Mouse (Mus musculus): ENCODE measurements around the gene Gm11549. TPM values are rescaled to one million over a fixed set of nuclear protein-coding genes. Genes with fewer than 3 reads are reported as not detected.

Gene Gm11549
- polyA plus RNA-seq, 1 experiment from 2014 or later = 0.67 TPM

DNA sequence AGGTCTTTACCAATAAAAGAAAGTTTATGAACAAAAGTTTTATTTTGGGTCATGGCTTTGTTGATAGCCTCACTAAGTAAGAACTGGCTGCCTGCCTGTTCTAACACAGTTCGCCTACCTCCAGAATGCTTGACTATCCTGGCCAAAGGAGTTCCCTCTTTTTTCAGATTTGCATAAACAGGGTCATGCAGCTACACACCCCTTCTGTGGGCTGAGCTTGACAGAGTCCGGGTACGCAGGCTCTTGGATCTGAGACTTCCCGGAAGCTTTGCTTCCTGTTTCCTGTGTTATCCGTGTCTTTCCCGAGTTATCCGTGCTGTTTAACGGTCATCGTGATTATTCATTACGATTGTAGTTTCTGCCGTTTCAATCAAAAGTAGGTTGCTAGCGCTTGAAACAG, 14.4 kb upstream of the Gm11549 start:
- WGBS = 91% methylated on average over 12 of the region's 12 CpGs
- H3K4me1 ChIP-seq = peaks cover 15% of the 10 kb centered on the region
- no peak overlapping the region for H3K4me3 ChIP-seq
- no peaks in the 10 kb centered on the region for H3K36me3 ChIP-seq
- DNase-seq (ENCODE audit: low spot score) = no peak
- no peak overlapping the region for H3K27ac ChIP-seq (replicated peaks)
- no peaks in the 10 kb centered on the region for H3K9me3 ChIP-seq (replicated peaks)
- peaks cover 13% of the 10 kb centered on the region for H3K27me3 ChIP-seq (ENCODE audit: low read depth, poor library complexity, severe bottlenecking)

DNA sequence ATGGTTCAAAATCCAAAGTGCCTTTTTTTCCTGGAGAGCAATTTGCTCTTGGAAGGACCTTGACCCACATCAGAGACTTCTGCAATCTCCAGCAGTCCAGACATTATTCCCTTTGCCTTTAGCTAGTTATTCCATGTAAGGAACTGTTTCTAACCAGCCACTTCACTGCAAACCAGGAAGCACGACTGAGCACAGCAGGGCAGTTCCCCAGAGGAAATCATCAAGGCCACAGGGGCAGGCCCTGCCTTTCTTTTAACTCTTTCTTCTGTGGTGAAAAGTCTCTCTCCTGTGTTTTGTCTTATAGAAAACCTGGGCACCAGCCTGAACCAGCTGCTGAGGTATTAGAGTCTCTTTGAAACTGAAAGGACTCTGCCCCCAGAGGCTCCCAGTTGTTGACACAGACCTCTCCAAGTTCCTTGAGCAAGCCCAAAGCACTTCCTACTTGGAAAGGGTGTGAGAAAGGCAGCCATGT, 11.6 kb upstream of the Gm11549 start:
- no peak overlapping the region; the same call in 1 of the 2 replicates for H3K27ac ChIP-seq (replicated peaks)
- no peak for DNase-seq (ENCODE audit: low spot score)
- WGBS = 0% methylated on average over 1 of the region's 1 CpGs
- H3K9me3 ChIP-seq (replicated peaks) = no peaks in the 10 kb centered on the region
- peaks cover 22% of the 10 kb centered on the region for H3K27me3 ChIP-seq (ENCODE audit: low read depth, poor library complexity, severe bottlenecking)
- no peaks in the 10 kb centered on the region for H3K36me3 ChIP-seq
- peaks cover 15% of the 10 kb centered on the region for H3K4me1 ChIP-seq
- H3K4me3 ChIP-seq = no peak overlapping the region

DNA sequence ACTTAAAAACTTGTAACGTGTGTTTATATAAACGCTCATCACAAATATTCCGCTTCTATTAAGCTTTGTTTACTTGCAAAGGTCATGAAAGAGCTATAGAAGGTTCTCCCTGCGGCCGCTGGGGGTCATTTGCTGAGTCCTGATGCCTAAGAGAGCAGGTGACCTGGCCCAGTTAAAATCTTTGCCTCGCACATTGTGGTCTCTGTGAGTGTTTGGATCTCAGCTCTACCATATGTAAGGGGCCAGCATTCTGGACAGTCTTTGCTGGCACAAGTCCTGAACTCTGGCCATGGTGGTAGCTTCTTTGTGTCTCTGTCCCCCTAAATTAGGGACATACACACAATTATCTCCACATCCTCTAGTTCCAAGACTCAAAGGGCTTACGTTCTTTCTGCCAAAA, 11.1 kb upstream of the Gm11549 start:
- H3K27me3 ChIP-seq (ENCODE audit: low read depth, poor library complexity, severe bottlenecking) = peaks cover 22% of the 10 kb centered on the region
- 42% methylated on average over 7 of the region's 7 CpGs for WGBS
- no peak overlapping the region; the same call in 1 of the 2 replicates for H3K27ac ChIP-seq (replicated peaks)
- DNase-seq (ENCODE audit: low spot score) = no peak
- no peaks in the 10 kb centered on the region for H3K36me3 ChIP-seq
- peaks cover 15% of the 10 kb centered on the region for H3K4me1 ChIP-seq
- no peak overlapping the region for H3K4me3 ChIP-seq
- no peaks in the 10 kb centered on the region for H3K9me3 ChIP-seq (replicated peaks)

DNA sequence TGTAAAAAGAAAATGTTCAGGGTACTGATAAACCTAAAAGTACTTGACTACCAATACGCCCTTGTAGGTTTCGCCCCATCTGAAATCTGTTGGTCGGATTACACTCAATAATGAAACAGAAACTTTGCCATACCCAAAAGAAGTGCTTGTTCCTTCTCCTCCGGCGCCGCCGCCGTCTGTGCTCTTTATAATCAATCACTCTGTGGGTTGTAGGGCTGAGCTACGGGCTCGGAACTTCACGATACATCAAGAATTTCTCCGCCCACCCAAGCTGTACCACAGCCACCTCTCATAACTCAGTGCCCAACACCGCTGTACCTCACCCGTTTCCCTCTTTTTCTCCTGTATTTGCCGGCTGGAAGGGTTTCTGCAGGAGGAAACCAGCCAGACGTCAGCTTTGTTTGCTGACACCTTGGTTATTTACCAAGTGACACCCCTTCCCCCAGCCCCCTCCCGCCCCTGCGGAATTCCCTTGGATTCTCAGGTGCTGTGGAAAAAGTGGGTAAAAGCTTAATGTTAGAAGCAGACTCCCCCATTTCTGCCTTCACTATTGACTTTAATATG, 10.4 kb upstream of the Gm11549 start:
- WGBS = 23% methylated on average over 18 of the region's 18 CpGs
- no peak for DNase-seq (ENCODE audit: low spot score)
- Histone ChIP-seq H3K27me3 (ENCODE audit: low read depth, poor library complexity, severe bottlenecking) (peaks cover 22% of the 10 kb centered on the region), H3K4me3 (peak overlapping the region; percentile 34), H3K27ac (replicated peaks) (no peak overlapping the region), H3K36me3 (no peaks in the 10 kb centered on the region), H3K9me3 (replicated peaks) (no peaks in the 10 kb centered on the region), H3K4me1 (peaks cover 15% of the 10 kb centered on the region)

DNA sequence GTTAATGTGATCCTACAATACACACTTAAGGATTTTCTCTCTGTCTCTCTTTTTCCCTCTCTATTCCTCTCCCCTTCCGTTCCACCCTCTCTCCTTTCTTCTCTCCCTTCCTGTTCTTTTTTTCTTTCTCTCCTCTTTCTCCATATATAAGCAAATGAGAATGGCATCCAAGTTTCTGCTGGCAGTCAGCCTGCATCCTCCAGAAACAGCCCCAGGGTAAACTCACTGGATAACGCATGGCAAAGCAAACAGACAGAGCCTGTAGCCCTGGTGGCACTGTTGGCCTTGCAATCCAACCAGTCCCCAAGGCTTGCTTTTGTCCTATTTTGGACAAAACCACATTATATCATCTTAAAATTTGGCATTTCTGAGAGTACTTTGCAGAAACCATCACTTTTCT, 9.6 kb upstream of the Gm11549 start:
- Histone ChIP-seq H3K27ac (replicated peaks) (no peak overlapping the region), H3K4me3 (no peak overlapping the region), H3K9me3 (replicated peaks) (no peaks in the 10 kb centered on the region), H3K36me3 (no peaks in the 10 kb centered on the region), H3K4me1 (peaks cover 15% of the 10 kb centered on the region), H3K27me3 (ENCODE audit: low read depth, poor library complexity, severe bottlenecking) (peaks cover 22% of the 10 kb centered on the region)
- DNase-seq (ENCODE audit: low spot score) = no peak
- WGBS = 47% methylated on average over 2 of the region's 2 CpGs

DNA sequence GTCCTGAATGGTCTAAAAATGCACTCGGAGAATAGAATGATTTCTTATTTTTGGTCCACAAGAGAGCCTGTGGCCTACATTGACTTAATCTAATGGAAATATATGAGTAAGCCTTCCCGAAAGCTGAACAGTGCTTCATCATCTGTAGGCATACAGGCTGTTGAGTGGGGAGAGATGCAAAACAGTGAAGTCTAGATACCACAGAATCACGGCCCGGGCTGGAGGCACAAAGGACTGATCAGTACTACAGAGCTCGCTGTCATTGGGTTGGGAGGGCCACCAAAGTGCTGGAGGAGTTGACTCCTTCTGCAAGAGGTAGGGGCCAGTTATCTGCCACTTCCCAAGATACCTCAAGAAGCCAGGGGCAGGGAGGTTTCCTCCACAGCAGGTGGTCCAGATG, 9.2 kb upstream of the Gm11549 start:
- peaks cover 15% of the 10 kb centered on the region for H3K4me1 ChIP-seq
- H3K27me3 ChIP-seq (ENCODE audit: low read depth, poor library complexity, severe bottlenecking) = peaks cover 22% of the 10 kb centered on the region
- no peaks in the 10 kb centered on the region for H3K9me3 ChIP-seq (replicated peaks)
- no peak overlapping the region for H3K27ac ChIP-seq (replicated peaks)
- no peak for DNase-seq (ENCODE audit: low spot score)
- no peak overlapping the region for H3K4me3 ChIP-seq
- 67% methylated on average over 5 of the region's 5 CpGs for WGBS
- no peaks in the 10 kb centered on the region for H3K36me3 ChIP-seq

DNA sequence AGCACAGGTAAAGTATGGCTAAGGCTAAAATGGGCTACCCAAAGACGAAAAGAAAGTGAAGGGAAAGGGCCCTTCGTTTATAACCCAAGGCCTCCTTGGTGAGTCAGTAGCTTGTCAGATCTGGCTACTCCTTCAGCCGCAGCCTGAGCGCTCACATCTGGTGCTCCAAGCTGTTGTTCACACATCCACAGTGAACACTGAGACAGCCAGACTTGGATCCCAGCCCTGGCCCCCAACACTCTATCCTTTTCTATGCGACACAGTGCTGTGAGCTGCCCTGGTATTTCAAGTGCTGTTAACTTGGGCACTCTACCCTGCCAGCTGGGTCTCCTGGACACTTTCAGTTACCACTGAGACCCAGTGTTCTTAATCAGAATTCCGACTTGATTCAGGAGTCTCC, 8.7 kb upstream of the Gm11549 start:
- no peaks in the 10 kb centered on the region for H3K9me3 ChIP-seq (replicated peaks)
- 89% methylated on average over 6 of the region's 6 CpGs for WGBS
- no peak for DNase-seq (ENCODE audit: low spot score)

DNA sequence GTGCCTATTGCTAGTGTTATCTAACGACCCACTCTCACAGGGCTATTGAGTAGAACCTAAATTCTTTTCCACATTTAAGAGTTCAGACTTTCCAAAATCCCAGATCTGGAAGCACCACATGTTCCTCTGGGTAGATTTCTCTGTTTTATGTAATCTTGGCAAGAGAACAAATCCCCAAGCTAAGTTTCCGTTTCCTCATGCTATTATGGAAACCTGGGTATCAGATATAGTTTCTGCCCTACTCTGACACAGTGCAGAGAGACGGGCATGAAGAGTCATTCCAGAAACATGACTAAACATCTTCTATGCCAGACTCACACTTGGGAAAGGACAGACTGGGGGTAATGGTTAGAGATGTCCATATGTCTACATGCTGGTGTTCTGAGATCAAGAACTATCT, 2.9 kb upstream of the Gm11549 start:
- 87% methylated on average over 3 of the region's 3 CpGs for WGBS
- Histone ChIP-seq H3K4me1 (peaks cover 20% of the 10 kb centered on the region), H3K4me3 (no peak overlapping the region), H3K36me3 (no peaks in the 10 kb centered on the region), H3K27me3 (ENCODE audit: low read depth, poor library complexity, severe bottlenecking) (peaks cover 41% of the 10 kb centered on the region), H3K27ac (replicated peaks) (no peak overlapping the region), H3K9me3 (replicated peaks) (no peaks in the 10 kb centered on the region)
- no peak for DNase-seq (ENCODE audit: low spot score)

More for the DNA sequence above, 8.7 kb upstream of the Gm11549 start:
- Histone ChIP-seq H3K27ac (replicated peaks) (no peak overlapping the region), H3K4me1 (peaks cover 15% of the 10 kb centered on the region), H3K36me3 (no peaks in the 10 kb centered on the region), H3K4me3 (no peak overlapping the region), H3K27me3 (ENCODE audit: low read depth, poor library complexity, severe bottlenecking) (peaks cover 22% of the 10 kb centered on the region)

DNA sequence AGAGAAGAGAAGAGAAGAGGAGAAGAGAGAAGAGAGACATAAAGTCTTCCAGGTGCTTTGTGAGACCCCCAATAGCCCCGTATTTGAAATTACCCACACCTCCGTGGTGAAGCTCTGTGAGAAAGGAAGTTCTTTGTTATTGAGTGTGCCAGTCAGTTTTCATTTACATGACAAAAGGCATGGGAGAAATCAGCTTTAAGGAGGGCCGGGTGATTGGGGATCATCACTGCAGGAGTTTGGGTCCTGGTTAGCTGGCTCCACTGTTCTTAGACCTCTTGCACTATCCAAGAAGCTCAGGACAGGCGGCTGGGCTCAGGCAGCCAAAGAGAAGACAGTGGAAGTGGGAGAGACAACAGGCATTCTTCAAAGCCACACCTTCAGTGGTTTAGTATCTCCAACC, 524 bp upstream of the Gm11549 start:
- peaks cover 20% of the 10 kb centered on the region for H3K4me1 ChIP-seq
- H3K36me3 ChIP-seq = no peaks in the 10 kb centered on the region
- H3K9me3 ChIP-seq (replicated peaks) = no peaks in the 10 kb centered on the region
- 3% methylated on average over 4 of the region's 4 CpGs for WGBS
- DNase-seq (ENCODE audit: low spot score) = no peak
- peak overlapping the region; percentile 67 for H3K4me3 ChIP-seq
- peaks cover 52% of the 10 kb centered on the region for H3K27me3 ChIP-seq (ENCODE audit: low read depth, poor library complexity, severe bottlenecking)
- no peak overlapping the region for H3K27ac ChIP-seq (replicated peaks)

DNA sequence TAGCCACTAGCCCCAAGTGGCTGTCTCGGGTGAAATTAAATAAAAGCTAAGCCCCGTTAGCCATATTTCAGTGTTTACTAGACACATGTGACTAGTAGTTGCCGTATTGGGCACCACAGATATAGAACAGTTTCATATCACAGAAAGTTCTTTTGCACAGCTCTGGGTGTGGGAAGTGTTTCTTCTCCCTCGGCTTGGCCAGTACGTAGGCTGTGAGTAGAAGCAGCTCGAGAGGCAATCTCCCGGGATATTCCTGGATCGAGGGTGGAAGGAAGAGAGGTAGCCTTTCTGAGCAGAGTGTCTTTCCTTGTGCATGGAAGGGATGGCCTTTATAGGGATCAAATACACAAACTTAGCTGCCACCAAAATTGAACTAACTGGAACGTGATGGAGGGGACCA, 5.4 kb downstream of the Gm11549 start:
- 90% methylated on average over 9 of the region's 9 CpGs for WGBS
- H3K36me3 ChIP-seq = no peaks in the 10 kb centered on the region
- no peaks in the 10 kb centered on the region for H3K9me3 ChIP-seq (replicated peaks)
- peaks cover 29% of the 10 kb centered on the region for H3K27me3 ChIP-seq (ENCODE audit: low read depth, poor library complexity, severe bottlenecking)
- no peak for DNase-seq (ENCODE audit: low spot score)
- no peak overlapping the region for H3K27ac ChIP-seq (replicated peaks)
- peaks cover 7% of the 10 kb centered on the region for H3K4me1 ChIP-seq
- H3K4me3 ChIP-seq = no peak overlapping the region

- Histone ChIP-seq H3K27ac (replicated peaks) (no peak overlapping the region), H3K4me1 (no peaks in the 10 kb centered on the region), H3K36me3 (no peaks in the 10 kb centered on the region), H3K27me3 (ENCODE audit: low read depth, poor library complexity, severe bottlenecking) (no peaks in the 10 kb centered on the region), H3K9me3 (replicated peaks) (no peaks in the 10 kb centered on the region), H3K4me3 (no peak overlapping the region)
- no peak for DNase-seq (ENCODE audit: low spot score)
- 92% methylated on average over 6 of the region's 6 CpGs for WGBS
These were observed 10.1 kb downstream of the Gm11549 start for GRCm38 (mm10) chr3:36511491-36511890.

DNA sequence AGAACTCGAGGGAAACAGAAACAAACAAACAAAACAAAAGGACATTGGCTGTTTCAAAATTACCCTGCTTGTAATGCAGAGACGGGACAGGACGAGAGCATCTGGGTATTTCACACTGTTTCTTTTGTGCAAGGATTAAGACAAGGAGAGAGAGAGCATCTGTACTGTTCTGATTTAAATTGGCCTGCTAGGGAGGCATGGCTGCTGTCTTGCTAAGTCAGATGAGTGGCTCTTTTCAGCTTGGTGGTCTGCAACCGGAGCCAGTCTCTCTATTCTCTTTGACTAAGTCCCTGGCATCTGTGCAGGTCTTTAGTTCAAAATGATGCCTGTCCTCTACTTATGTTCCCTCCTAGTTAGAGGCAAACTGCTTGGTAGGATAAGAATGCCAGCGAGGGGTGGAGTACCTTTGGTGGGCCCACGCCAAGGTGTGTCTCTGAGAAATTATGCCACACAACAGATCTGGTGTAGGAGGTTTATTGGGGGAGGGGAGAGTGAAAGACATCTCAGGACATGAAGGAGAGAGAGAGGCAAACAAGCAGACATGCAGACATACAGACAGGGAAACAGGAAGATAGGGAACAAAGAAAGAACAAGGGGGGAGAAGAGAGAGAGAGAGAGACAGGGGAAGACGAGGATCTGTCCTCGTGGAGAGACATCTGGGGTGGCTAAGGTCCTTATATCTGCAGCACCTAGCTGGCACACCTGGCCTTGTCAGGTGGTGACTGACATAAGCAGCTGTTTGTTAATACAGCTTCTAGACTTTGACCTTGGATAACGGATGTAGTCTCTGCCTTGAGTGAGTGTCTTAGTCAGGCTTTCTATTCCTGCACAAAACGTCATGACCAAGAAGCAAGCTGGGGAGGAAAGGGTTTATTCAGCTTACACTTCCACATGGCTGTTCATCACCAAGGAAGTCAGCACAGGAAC, 15.5 kb downstream of the Gm11549 start:
- 52% methylated on average over 10 of the region's 10 CpGs for WGBS
- Histone ChIP-seq H3K9me3 (replicated peaks) (no peaks in the 10 kb centered on the region), H3K4me3 (no peak overlapping the region), H3K4me1 (peaks cover 13% of the 10 kb centered on the region), H3K27me3 (ENCODE audit: low read depth, poor library complexity, severe bottlenecking) (no peaks in the 10 kb centered on the region), H3K36me3 (no peaks in the 10 kb centered on the region), H3K27ac (replicated peaks) (peak overlapping the region; percentile 78)
- no peak for DNase-seq (ENCODE audit: low spot score)

- H3K4me1 ChIP-seq = peaks cover 13% of the 10 kb centered on the region
- WGBS = 79% methylated on average over 8 of the region's 8 CpGs
- H3K9me3 ChIP-seq (replicated peaks) = no peaks in the 10 kb centered on the region
- no peaks in the 10 kb centered on the region for H3K36me3 ChIP-seq
- peak overlapping the region; percentile 78 for H3K27ac ChIP-seq (replicated peaks)
- no peak overlapping the region for H3K4me3 ChIP-seq
- H3K27me3 ChIP-seq (ENCODE audit: low read depth, poor library complexity, severe bottlenecking) = no peaks in the 10 kb centered on the region
- DNase-seq (ENCODE audit: low spot score) = no peak
These were observed 16.3 kb downstream of the Gm11549 start for GRCm38 (mm10) chr3:36505306-36505705.

Data from midbrain, embryonic 10.5 days (tissue).